Mouse (Mus musculus): ENCODE data around the gene Pah. TPM values are rescaled to one million over a fixed set of nuclear protein-coding genes. Genes with fewer than 3 reads are reported as not detected.

Gene Pah
- polyA plus RNA-seq (2016; fragmentation: Nextera tagmentation; extraction: Ambion mirVana), result not detected in 2 replicates

GRCm38 (mm10) chr10:87521646-87522045, at the start of gene Pah:
TSS of gene Pah (plus strand) at chr10:87521795.
- ATAC-seq (ENCODE audit: insufficient number of reproducible peaks, insufficient read depth, low FRiP score, low TSS enrichment), result no peak
- H3K4me1 ChIP-seq, result no peaks in the 10 kb centered on the region
- WGBS, result 81% methylated on average over 5 of the region's 5 CpGs

GRCm38 (mm10) chr10:87473475-87474131, 48.0 kb upstream of the Pah start:
- Histone ChIP-seq H3K27me3 (no peaks in the 10 kb centered on the region), H3K9me3 (no peaks in the 10 kb centered on the region), H3K4me3 (no peak overlapping the region), H3K9ac (no peak overlapping the region), H3K4me2 (replicated peaks) (no peak overlapping the region), H3K27ac (no peak overlapping the region), H3K36me3 (no peaks in the 10 kb centered on the region), H3K4me1 (no peaks in the 10 kb centered on the region)
- 64% methylated on average over 10 of the region's 10 CpGs for WGBS
- ATAC-seq (ENCODE audit: insufficient number of reproducible peaks, insufficient read depth, low FRiP score, low TSS enrichment), result no peak

More at GRCm38 (mm10) chr10:87521646-87522045, at the start of gene Pah:
- Histone ChIP-seq H3K9ac (no peak within 1 kb of the TSS), H3K27me3 (no peaks in the 10 kb centered on the region), H3K36me3 (no peaks in the 10 kb centered on the region), H3K9me3 (no peaks in the 10 kb centered on the region), H3K4me2 (replicated peaks) (no peak within 1 kb of the TSS), H3K4me3 (no peak within 1 kb of the TSS), H3K27ac (no peak within 1 kb of the TSS)

GRCm38 (mm10) chr10:87474971-87475370, 46.6 kb upstream of the Pah start:
- Histone ChIP-seq H3K36me3 (no peaks in the 10 kb centered on the region), H3K27ac (no peak overlapping the region), H3K4me2 (replicated peaks) (no peak overlapping the region), H3K9ac (no peak overlapping the region), H3K4me1 (no peaks in the 10 kb centered on the region), H3K9me3 (no peaks in the 10 kb centered on the region), H3K4me3 (no peak overlapping the region), H3K27me3 (no peaks in the 10 kb centered on the region)
- WGBS, result 74% methylated on average over 2 of the region's 2 CpGs
- ATAC-seq (ENCODE audit: insufficient number of reproducible peaks, insufficient read depth, low FRiP score, low TSS enrichment), result no peak

- Histone ChIP-seq H3K36me3 (no peaks in the 10 kb centered on the region), H3K4me2 (replicated peaks) (no peak overlapping the region), H3K4me1 (no peaks in the 10 kb centered on the region), H3K9ac (no peak overlapping the region), H3K27me3 (no peaks in the 10 kb centered on the region), H3K4me3 (no peak overlapping the region), H3K9me3 (no peaks in the 10 kb centered on the region), H3K27ac (no peak overlapping the region)
- WGBS, result 62% methylated on average over 5 of the region's 5 CpGs
- ATAC-seq (ENCODE audit: insufficient number of reproducible peaks, insufficient read depth, low FRiP score, low TSS enrichment), result no peak
These were observed 43.7 kb upstream of the Pah start for GRCm38 (mm10) chr10:87477895-87478294.

- WGBS, result 2% methylated on average over 17 of the region's 17 CpGs
- Histone ChIP-seq H3K9me3 (no peaks in the 10 kb centered on the region), H3K27me3 (peaks cover 57% of the 10 kb centered on the region), H3K4me3 (no peak overlapping the region), H3K4me1 (peaks cover 11% of the 10 kb centered on the region), H3K36me3 (no peaks in the 10 kb centered on the region), H3K4me2 (replicated peaks) (peak overlapping the region; percentile 42), H3K9ac (no peak overlapping the region), H3K27ac (no peak overlapping the region)
- ATAC-seq (ENCODE audit: insufficient number of reproducible peaks, insufficient read depth, low FRiP score, low TSS enrichment), result no peak
These were observed 36.5 kb upstream of the Pah start for GRCm38 (mm10) chr10:87484831-87485720.

GRCm38 (mm10) chr10:87485721-87486620, 35.6 kb upstream of the Pah start:
- H3K9ac ChIP-seq, result no peak overlapping the region
- peaks cover 66% of the 10 kb centered on the region for H3K27me3 ChIP-seq
- H3K4me2 ChIP-seq (replicated peaks), result peak overlapping the region; percentile 42
- H3K4me1 ChIP-seq, result peaks cover 11% of the 10 kb centered on the region
- no peaks in the 10 kb centered on the region for H3K9me3 ChIP-seq
- no peak overlapping the region for H3K27ac ChIP-seq
- WGBS, result under 1% methylated on average over 33 of the region's 33 CpGs
- H3K36me3 ChIP-seq, result no peaks in the 10 kb centered on the region
- peak overlapping the region; percentile 24 for H3K4me3 ChIP-seq
- peak; percentile 76; the same call in 1 of the 2 replicates for ATAC-seq (ENCODE audit: insufficient number of reproducible peaks, insufficient read depth, low FRiP score, low TSS enrichment)

- peak overlapping the region; percentile 35 for H3K4me2 ChIP-seq (replicated peaks)
- no peak overlapping the region for H3K27ac ChIP-seq
- peaks cover 89% of the 10 kb centered on the region for H3K27me3 ChIP-seq
- no peak overlapping the region for H3K4me3 ChIP-seq
- ATAC-seq (ENCODE audit: insufficient number of reproducible peaks, insufficient read depth, low FRiP score, low TSS enrichment), result no peak
- no peaks in the 10 kb centered on the region for H3K36me3 ChIP-seq
- no peaks in the 10 kb centered on the region for H3K9me3 ChIP-seq
- no peak overlapping the region for H3K9ac ChIP-seq
- WGBS, result under 1% methylated on average over 16 of the region's 16 CpGs
- H3K4me1 ChIP-seq, result peaks cover 16% of the 10 kb centered on the region
These were observed 33.0 kb upstream of the Pah start for GRCm38 (mm10) chr10:87488429-87489145.

- Histone ChIP-seq H3K27ac (no peak overlapping the region), H3K9me3 (no peaks in the 10 kb centered on the region), H3K4me2 (replicated peaks) (0 out of 2 replicates have a peak overlapping the region, but pooled peaks have one; percentile 3), H3K36me3 (no peaks in the 10 kb centered on the region), H3K4me3 (no peak overlapping the region), H3K27me3 (peaks cover 93% of the 10 kb centered on the region), H3K9ac (no peak overlapping the region), H3K4me1 (peaks cover 21% of the 10 kb centered on the region)
- ATAC-seq (ENCODE audit: insufficient number of reproducible peaks, insufficient read depth, low FRiP score, low TSS enrichment), result no peak
- 3% methylated on average over 18 of the region's 18 CpGs for WGBS
These were observed 32.2 kb upstream of the Pah start for GRCm38 (mm10) chr10:87489246-87490009.

- H3K36me3 ChIP-seq, result no peaks in the 10 kb centered on the region
- H3K9ac ChIP-seq, result no peak overlapping the region
- peaks cover 26% of the 10 kb centered on the region for H3K4me1 ChIP-seq
- peaks cover 93% of the 10 kb centered on the region for H3K27me3 ChIP-seq
- H3K9me3 ChIP-seq, result no peaks in the 10 kb centered on the region
- ATAC-seq (ENCODE audit: insufficient number of reproducible peaks, insufficient read depth, low FRiP score, low TSS enrichment), result no peak
- WGBS, result 4% methylated on average over 2 of the region's 2 CpGs
- no peak overlapping the region for H3K4me2 ChIP-seq (replicated peaks)
- H3K4me3 ChIP-seq, result no peak overlapping the region
- H3K27ac ChIP-seq, result no peak overlapping the region
These were observed 31.3 kb upstream of the Pah start for GRCm38 (mm10) chr10:87490328-87490727.

- ATAC-seq (ENCODE audit: insufficient number of reproducible peaks, insufficient read depth, low FRiP score, low TSS enrichment), result no peak
- H3K4me1 ChIP-seq, result peaks cover 15% of the 10 kb centered on the region
- peaks cover 91% of the 10 kb centered on the region for H3K27me3 ChIP-seq
- H3K27ac ChIP-seq, result no peak overlapping the region
- no peak overlapping the region for H3K9ac ChIP-seq
- WGBS, result 3% methylated on average over 11 of the region's 11 CpGs
- H3K9me3 ChIP-seq, result no peaks in the 10 kb centered on the region
- peak overlapping the region; percentile 99 for H3K4me2 ChIP-seq (replicated peaks)
- H3K4me3 ChIP-seq, result peak overlapping the region; percentile 67
- H3K36me3 ChIP-seq, result no peaks in the 10 kb centered on the region
These were observed 30.0 kb upstream of the Pah start for GRCm38 (mm10) chr10:87491485-87492040.
